Mouse (Mus musculus) lung, embryonic 16.5 days (tissue): ENCODE results near the gene Setd2. TPM values are rescaled to one million over a fixed set of nuclear protein-coding genes. Genes with fewer than 3 reads are reported as not detected.

Experiments used
- ATAC-seq: fragments of 200-750 bp; cut with Nextera tagmentation; 2 replicates; pipeline ENCODE4 v1.8.0; 2017; ENCODE audit warnings: low read depth, mild to moderate bottlenecking, moderate library complexity
- H3K27ac ChIP-seq: fragments of 300-500 bp; sonication (generic); 2 replicates; pipeline ENCODE4 v1.5.1; 2014; ENCODE audit warnings: mild to moderate bottlenecking, control low read depth, low read length
- H3K27me3 ChIP-seq: fragments of 300-500 bp; sonication (generic); 2 replicates; pipeline ENCODE4 v1.6.1; 2014; ENCODE audit warnings: low read depth, low read length, mixed read lengths; ENCODE audit not compliant: control insufficient read depth, insufficient read depth
- H3K36me3 ChIP-seq: fragments of 300-500 bp; sonication (generic); 2 replicates; pipeline ENCODE4 v1.6.1; 2014; ENCODE audit warnings: low read length; ENCODE audit not compliant: control insufficient read depth, insufficient read depth
- H3K4me1 ChIP-seq: fragments of 300-500 bp; sonication (generic); replicated peaks from 2 replicates; pipeline ENCODE4 v1.6.1; 2014; ENCODE audit warnings: low read length, mixed read lengths; ENCODE audit not compliant: control insufficient read depth, insufficient read depth
- H3K4me2 ChIP-seq: fragments of 300-500 bp; sonication (generic); 2 replicates; pipeline ENCODE4 v1.6.1; 2014; ENCODE audit warnings: low read depth, low read length, control low read depth
- H3K4me3 ChIP-seq: fragments of 300-500 bp; sonication (generic); 2 replicates; pipeline ENCODE4 v1.5.1; 2014; ENCODE audit warnings: mild to moderate bottlenecking, low read length, control low read depth
- H3K9ac ChIP-seq: fragments of 300-500 bp; sonication (generic); 2 replicates; pipeline ENCODE4 v1.6.1; 2014; ENCODE audit warnings: low read length, control low read depth
- H3K9me3 ChIP-seq: fragments of 300-500 bp; sonication (generic); 2 replicates; pipeline ENCODE4 v1.6.1; 2016; ENCODE audit warnings: low read length; ENCODE audit not compliant: control insufficient read depth
- WGBS: fragments of 180-500 bp; shearing (Covaris S2); extraction: QIAGEN DNeasy Blood & Tissue Kit; methylation state at CpG from one replicate; pipeline ENCODE4 v1.1.7; 2014; 5-methylcytosine and 5-hydroxymethylcytosine counted together
- microRNA-seq: library from miRNA; unstranded; fragments of <30 nt; microRNA quantifications from one replicate; pipeline ENCODE4, GENCODE M21; 2016
- polyA plus RNA-seq: library from polyadenylated mRNA; unstranded; fragments of >200 nt; fragmentation: Nextera tagmentation; extraction: Ambion mirVana; gene quantifications from 2 replicates; pipeline ENCODE4 v1.2.1, GENCODE M21; 2015

The Setd2 gene
- polyA plus RNA-seq, 1 experiment from 2014 or later, result 31.7 TPM

GRCm38 (mm10) chr9:110667219-110667836 is 134.9 kb downstream of the Setd2 start:
- Histone ChIP-seq H3K27ac (no peak overlapping the region), H3K4me2 (no peak overlapping the region), H3K9ac (no peak overlapping the region), H3K4me3 (no peak overlapping the region), H3K27me3 (no peaks in the 10 kb centered on the region), H3K9me3 (no peaks in the 10 kb centered on the region), H3K4me1 (peaks cover 32% of the 10 kb centered on the region), H3K36me3 (no peaks in the 10 kb centered on the region)
- no peak for ATAC-seq
- 59% methylated on average over 4 of the region's 4 CpGs for WGBS

Small RNAs within 50 kb of the gene (microRNA-seq; reads per million reads assigned to microRNA genes)
- gene Mir8107, result not detected

Other genes starting within 250 kb of the Setd2 start
- 24.1 and 27.0 TPM in 2 replicates for gene Elp6, start 227.4 kb upstream of the Setd2 start, polyA plus RNA-seq
- gene Scap, start 199.3 kb upstream of the Setd2 start, polyA plus RNA-seq, result 24.6 and 26.2 TPM in 2 replicates
- 12.2 and 13.5 TPM in 2 replicates for gene Ptpn23, start 124.4 kb upstream of the Setd2 start, polyA plus RNA-seq
- 3.3 and 10.2 TPM in 2 replicates for gene Ngp, start 112.8 kb upstream of the Setd2 start, polyA plus RNA-seq
- gene Klhl18, start 55.9 kb upstream of the Setd2 start, polyA plus RNA-seq, result 8.5 and 10.8 TPM in 2 replicates
- 2.5 and 3.4 TPM in 2 replicates for gene Kif9, start 55.6 kb upstream of the Setd2 start, polyA plus RNA-seq
- gene Nradd, start 91.9 kb downstream of the Setd2 start, polyA plus RNA-seq, result 47.4 and 49.8 TPM in 2 replicates
- 5.0 and 6.9 TPM in 2 replicates for gene Nbeal2, start 121.6 kb downstream of the Setd2 start, polyA plus RNA-seq
- gene Ccdc12, start 123.9 kb downstream of the Setd2 start, polyA plus RNA-seq, result 160 and 167 TPM in 2 replicates
- gene Myl3, start 209.3 kb downstream of the Setd2 start, polyA plus RNA-seq, result 10.6 and 13.9 TPM in 2 replicates
- gene Pth1r, start 214.5 kb downstream of the Setd2 start, polyA plus RNA-seq, result 60.3 and 61.6 TPM in 2 replicates